Mouse (Mus musculus): Measurements from ENCODE around the gene Ugt1a2.
A peak's percentile ranks its signal among the peaks of the same experiment; 100 is the strongest.

Ugt1a2 gene

GRCm38 (mm10) chr1:88258881-88259642 lies 58.7 kb downstream of the Ugt1a2 start:
- no peak for DNase-seq

DNA sequence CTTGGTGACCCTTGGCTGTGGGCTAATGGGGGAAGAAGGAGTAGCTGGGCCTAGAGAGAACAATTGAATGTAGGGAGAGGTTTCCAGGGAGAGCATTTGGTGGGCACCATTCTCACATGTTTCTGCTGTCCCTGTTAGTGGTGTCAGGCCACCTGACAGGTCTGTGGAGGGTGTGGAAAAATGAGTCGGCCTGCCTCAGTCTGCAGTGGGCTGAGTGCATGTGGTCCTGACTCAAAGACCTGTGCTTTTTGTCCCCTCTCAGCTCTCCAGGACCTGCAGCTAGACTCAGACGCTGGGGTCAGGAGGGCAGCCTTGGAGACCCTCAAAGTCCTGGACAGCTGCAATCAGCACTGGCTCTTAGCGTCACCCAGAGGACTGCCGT lies 59.2 kb downstream of the Ugt1a2 start:
- peak in 1 of 2 experiments; percentile 32 for DNase-seq

GRCm38 (mm10) chr1:88260114-88260513 lies 59.7 kb downstream of the Ugt1a2 start:
- DNase-seq: peak in 1 of 2 experiments; percentile 27

GRCm38 (mm10) chr1:88260604-88261377 lies 60.4 kb downstream of the Ugt1a2 start:
- DNase-seq: no peak

- no peak for DNase-seq
Measured at GRCm38 (mm10) chr1:88261706-88262105, 61.3 kb downstream of the Ugt1a2 start.

- DNase-seq: peak in 1 of 2 experiments; percentile 25
Measured at GRCm38 (mm10) chr1:88262255-88262654, 61.9 kb downstream of the Ugt1a2 start.

- no peak for DNase-seq
Measured at GRCm38 (mm10) chr1:88262961-88263360, 62.6 kb downstream of the Ugt1a2 start.

DNA sequence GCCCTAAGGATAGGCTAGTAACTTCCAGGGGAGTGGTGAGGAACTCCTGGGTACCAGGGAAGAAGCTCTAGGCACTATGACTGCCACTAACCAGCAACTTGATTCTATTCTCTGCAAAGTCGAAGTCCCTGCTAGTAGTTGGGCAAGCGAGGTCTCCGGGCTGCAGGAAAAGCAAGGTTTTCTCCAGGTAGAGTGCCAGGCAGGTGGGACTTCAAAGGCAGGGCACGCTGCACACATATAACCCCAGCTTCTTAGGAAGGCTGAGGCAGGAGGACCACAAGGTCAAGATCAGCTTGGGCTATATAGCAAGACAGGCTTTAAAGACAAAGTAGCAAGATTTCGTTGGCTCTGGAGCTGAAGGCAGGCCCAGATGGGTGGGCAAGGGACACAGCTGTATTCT lies 63.4 kb downstream of the Ugt1a2 start:
- peak in 1 of 2 experiments; percentile 21 for DNase-seq

DNA sequence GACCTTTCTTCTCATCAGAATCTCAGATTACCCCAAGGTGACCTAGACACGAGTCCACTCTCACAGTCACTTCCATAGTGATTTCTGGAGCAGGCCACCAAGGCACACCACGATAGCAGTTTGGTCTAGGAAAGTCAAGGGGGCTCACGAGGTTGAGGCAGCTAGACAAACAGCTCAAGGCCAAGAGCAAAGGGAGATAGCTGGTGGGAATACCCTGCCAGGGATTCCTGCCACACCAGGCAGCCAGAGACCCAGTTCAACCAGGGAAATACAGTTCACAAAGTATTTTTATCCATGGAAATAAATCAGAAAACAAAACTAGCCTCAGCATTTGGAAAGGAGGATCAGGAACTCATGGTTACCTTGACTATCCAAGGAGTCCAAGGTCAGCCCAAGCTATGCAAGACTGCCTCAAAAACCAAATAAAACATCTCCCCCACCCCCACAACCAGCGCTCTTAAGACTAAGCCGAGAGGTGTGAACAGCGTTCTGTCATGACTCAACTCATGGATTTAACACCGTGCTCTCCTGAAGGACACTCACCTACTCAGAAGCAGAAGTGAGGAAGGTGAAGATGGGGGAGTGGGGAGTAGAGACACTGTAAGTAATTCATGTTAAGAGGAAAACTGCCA lies 64.0 kb downstream of the Ugt1a2 start:
- DNase-seq: no peak

GRCm38 (mm10) chr1:88264869-88265240 lies 64.5 kb downstream of the Ugt1a2 start:
- no peak for DNase-seq

- peak in 1 of 2 experiments; percentile 17 for DNase-seq
Measured at GRCm38 (mm10) chr1:88266123-88266522, 65.7 kb downstream of the Ugt1a2 start.

DNA sequence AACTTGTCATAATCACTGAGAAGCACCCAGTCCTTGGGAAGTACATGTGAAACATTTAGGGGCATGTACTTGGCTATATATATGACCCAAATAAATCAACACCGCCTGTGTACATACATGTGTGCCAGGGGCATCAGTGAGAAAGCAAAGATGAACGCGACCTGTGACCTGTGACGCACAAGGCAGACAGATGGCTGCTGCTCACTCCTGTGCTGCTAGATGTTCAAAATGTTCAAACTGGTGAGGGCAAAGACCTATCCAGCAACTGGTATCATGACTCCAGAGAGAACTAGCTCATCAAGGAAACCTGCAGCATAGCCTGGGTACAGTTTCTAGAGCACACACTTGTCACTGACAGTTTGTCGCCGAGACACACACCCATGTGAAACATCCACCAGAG lies 67.1 kb downstream of the Ugt1a2 start:
- DNase-seq: peak in 1 of 2 experiments; percentile 3

DNA sequence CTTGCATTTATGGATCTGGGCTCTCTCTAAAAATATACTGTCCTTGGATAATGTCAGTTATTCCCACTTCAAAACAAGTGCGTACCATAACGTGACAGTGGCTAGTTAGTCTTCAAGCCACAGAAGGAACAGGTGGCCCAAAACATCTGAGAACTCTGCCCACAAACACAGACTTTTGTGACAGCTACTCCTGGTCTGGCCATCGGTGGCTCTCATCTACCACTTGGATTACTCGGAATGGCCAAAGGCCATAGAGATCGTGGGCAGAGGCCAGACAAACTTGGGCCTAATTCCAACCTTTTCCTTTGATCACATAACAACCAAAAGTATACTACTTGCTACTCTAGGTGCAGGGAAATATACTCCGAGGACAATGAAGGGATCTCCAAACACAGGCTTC lies 67.7 kb downstream of the Ugt1a2 start:
- DNase-seq: peak in 1 of 2 experiments; percentile 25
